Mouse (Mus musculus) spleen, adult 2 months (tissue): ENCODE results near the gene E4f1.

Experiments used
- CTCF ChIP-seq: fragments of 200-500 bp; IDR thresholded peaks from 2 replicates; pipeline ENCODE4 v1.5.1; 2011; ENCODE audit warnings: mild to moderate bottlenecking, inconsistent platforms; ENCODE audit not compliant: insufficient read depth, insufficient read length, insufficient replicate concordance; ENCODE audit errors: extremely low read depth
- POLR2A ChIP-seq: fragments of 200-500 bp; IDR thresholded peaks from 2 replicates; pipeline ENCODE4 v1.6.1; 2011; ENCODE audit warnings: low read depth, low read length, inconsistent platforms

DNA sequence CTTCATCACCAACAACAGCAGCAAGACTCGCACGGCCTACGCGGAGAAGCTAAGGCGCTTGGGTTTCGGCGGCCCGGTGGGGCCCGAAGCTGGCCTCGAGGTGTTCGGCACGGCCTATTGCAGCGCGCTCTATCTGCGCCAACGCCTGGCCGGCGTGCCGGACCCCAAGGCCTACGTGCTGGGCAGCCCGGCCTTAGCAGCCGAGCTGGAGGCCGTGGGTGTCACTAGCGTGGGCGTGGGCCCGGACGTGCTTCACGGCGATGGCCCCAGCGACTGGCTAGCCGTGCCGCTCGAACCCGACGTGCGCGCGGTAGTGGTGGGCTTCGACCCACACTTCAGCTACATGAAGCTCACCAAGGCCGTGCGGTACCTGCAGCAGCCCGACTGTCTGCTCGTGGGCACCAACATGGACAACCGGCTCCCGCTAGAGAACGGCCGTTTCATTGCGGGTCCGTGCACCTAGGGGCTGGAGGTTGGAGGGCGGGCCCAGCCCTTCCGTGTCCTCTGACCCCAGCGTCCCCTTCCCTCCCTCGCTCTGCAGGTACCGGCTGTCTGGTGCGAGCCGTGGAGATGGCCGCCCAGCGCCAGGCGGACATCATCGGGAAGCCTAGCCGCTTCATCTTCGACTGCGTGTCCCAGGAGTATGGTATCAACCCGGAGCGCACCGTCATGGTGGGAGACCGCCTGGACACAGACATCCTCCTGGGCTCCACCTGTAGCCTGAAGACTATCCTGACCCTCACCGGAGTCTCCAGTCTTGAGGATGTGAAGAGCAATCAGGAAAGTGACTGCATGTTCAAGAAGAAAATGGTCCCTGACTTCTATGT is 801 bp upstream of the E4f1 start:
- TF ChIP-seq CTCF (no peak), POLR2A (no peak)
